Mouse (Mus musculus) retina, postnatal 1 day (tissue): ENCODE results near the gene Mapkapk2.

ENCODE experiments used
- DNase-seq: peaks from one replicate; pipeline ENCODE4 v3.0.0-alpha.2; 2012

Gene Mapkapk2

GRCm38 (mm10) chr1:131079762-131080161 is 17.9 kb downstream of the Mapkapk2 start:
- peak; percentile 45 for DNase-seq

DNA sequence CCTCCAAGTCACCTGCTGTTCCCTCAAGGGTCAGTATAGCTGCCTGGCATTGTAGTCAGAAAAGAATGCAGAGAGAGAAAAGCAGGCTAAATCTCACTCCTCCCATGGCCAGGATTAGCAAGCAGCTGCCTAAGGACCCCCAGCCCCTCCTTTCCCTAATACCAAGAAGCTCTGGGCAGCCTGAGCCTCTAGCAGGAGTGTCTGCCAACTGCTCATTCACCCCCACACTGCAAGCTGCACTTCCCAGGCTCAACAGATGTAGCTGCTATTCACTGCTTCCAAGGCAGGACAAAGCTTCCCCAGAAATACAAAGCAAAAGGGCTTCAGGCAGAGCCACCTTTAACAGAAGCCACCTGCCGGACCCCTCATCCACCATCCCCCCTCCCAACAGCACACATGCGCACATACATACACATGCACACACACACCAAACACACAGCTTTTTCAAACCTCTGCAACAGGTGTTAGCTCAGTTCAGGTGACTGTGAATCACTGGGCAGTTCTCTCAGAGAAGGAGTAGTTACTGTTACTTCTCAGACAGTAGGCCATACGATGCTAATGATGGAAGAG is 18.8 kb downstream of the Mapkapk2 start:
- DNase-seq = peak; percentile 91

DNA sequence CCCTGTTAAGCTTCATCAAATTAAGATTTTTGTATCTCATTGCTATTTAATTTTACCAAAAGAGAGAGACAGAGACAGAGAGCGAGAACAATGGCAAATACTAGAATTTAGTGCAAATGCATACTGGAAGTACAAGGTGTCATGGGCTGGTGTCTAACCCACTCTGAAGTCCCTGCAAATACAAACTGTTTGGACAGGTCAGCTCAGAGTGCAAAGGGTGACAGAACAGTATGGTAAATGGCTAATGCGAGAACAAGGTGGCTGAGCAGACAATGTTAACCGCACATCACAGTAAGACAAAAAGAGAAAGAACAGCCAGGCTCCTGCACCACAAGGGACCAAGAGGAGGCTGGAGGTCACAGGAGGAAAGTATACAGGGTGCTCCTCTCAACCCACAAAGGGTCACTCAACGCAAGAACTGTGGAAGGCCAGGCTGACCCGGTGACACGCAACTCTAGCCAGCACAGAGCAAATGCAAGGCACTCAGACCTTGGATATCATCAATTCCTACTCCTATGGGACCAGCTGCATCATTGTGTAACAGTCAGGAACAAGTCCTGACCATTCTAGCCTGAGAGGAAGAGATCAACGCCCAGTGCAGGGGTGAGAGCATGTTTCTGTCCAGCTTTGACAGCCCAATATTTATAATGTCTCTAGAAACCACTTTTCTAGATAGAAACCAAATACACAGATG is 22.4 kb downstream of the Mapkapk2 start:
- DNase-seq = no peak

- no peak for DNase-seq
Observed at GRCm38 (mm10) chr1:131074524-131074938, 23.1 kb downstream of the Mapkapk2 start.

- no peak for DNase-seq
Observed at GRCm38 (mm10) chr1:131072376-131072990, 25.1 kb downstream of the Mapkapk2 start.

DNA sequence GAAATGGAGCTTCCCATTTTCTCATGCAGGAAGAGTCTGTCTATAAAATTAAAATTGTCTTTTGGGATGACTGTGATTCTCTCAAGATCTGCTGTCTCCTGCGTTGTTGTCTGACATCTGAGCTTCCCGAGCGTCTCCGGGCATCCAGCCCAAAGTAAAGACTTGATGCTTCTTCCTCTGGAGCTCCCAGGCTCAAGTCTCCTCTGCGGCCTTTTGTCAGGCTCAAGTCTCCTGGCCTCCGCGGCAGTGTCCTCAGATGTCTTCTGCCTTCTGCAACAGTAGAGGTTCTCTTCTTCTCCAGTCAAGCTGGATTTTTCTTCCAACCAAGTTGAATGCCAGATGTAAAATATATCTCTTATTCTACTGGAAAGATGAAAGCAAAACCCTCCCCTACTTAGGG is 28.6 kb downstream of the Mapkapk2 start:
- DNase-seq = no peak

DNA sequence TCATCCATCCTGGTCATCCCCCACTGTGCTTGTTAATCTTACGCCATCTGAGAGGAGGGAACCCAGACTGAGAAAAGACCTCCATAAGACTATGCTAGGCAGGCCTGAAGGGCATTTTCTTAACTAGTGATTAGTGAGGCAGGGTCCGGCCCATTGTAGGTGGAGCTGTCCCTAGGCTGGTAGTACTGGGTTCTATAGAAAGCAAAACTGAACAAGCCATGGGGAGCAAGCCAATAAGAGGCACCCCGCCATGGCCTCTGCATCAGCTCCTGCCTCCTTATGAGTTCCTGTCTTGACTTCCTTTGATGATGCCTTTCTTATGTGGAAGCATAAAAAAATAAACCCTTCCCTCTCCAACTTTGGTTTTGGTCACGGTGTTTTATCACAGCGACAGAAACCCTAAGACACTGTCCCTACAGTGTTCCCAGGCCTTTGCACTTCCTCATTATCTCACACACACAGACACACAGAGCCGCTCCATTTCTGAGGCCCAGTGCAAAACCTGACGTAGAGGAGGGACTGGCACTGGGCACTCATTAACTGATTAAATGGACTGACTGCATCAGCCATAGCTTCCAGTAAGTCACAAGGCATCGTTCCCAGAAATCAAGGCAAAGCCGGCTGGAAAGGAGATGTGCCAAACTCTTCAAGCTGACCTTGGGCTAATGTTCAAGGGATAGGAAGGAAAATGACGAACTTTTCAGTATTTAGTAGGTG is 29.5 kb downstream of the Mapkapk2 start:
- no peak for DNase-seq

DNA sequence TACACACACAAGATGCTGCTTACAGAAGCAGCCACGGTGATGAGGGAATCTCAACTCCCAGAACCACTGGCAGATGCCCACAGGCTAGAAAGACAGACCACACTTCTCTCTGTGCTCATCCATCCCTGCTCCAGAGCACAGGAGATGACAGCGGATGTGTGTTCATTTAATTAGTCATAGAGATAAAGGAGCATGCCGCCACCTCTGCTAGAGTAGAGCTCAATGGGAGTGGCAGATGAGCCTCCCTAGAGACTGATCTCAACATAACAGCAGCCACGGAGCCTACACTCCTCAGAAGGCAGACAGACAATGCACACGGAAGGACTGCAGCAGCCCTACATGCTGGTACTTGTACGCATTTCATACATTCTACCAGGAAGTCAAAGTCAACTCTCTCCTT is 33.4 kb downstream of the Mapkapk2 start:
- DNase-seq = peak; percentile 55

- no peak for DNase-seq
Observed at GRCm38 (mm10) chr1:131062821-131063220, 34.8 kb downstream of the Mapkapk2 start.

GRCm38 (mm10) chr1:131061740-131062254 is 35.8 kb downstream of the Mapkapk2 start:
- DNase-seq = no peak

- peak; percentile 74 for DNase-seq
Observed at GRCm38 (mm10) chr1:131060290-131061253, 37.1 kb downstream of the Mapkapk2 start.

GRCm38 (mm10) chr1:131059841-131060240 is 37.8 kb downstream of the Mapkapk2 start:
- DNase-seq = no peak

- no peak for DNase-seq
Observed at GRCm38 (mm10) chr1:131059411-131059810, 38.2 kb downstream of the Mapkapk2 start.

- no peak for DNase-seq
Observed at GRCm38 (mm10) chr1:131058431-131058830, 39.2 kb downstream of the Mapkapk2 start.

DNA sequence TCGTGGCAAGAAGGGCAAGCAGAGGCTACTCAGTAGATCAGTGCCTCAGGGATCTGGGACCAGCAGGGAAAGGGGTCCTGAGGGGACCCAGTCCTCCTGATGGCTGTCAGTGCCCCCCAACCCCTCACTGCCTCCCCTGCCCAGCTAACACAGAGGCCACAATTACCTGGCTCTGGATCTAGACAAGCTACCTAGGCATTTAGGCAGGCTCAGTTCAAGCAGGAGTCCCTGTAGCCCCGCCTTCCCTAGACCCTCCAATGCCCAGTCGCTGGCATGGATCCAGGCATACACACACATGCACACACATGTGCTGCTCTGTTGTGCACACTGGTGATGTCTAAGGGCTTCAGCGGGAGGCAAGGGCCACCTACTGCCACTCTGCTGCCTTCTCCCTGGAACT is 43.4 kb downstream of the Mapkapk2 start:
- DNase-seq = no peak

GRCm38 (mm10) chr1:131053656-131054055 is 44.0 kb downstream of the Mapkapk2 start:
- DNase-seq = no peak

DNA sequence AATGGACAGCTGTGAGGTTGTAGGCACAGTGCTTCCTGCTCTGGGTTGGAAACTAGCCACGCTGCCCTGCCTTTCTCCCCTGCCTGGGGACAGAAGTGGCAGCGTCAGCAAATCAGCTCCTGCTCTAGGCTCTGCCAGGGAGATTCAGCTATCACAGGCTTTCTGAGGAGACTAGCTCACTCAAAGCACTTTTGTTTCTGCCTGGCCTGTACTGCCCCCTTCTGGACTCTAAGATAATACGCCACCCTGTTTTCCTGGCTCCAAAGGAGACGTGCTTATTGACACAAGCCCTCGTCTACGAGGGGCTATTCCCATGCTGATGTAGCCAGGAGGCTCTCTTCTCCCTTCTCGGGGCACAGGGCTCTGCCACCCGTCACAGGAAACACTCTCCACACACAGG is 44.4 kb downstream of the Mapkapk2 start:
- peak; percentile 92 for DNase-seq

DNA sequence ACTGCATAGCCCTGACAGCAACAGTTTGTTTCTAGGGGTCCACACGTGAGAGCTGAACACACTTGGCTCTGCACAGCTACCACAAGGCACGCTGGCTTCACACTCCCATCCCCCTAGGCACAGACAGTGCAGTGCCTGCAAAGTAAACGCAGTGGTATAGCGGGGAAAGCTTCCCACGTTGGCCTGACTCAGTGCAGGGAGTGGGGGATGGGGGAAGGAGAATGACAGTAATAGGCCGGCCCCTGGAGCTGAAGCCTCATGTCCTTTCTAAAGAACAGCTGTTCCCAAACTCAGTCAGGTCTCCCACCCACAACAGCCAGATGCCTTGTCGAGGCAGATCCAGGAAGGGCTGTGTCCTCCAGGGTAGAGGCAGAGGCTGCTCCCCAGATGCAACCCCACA is 46.6 kb downstream of the Mapkapk2 start:
- no peak for DNase-seq

DNA sequence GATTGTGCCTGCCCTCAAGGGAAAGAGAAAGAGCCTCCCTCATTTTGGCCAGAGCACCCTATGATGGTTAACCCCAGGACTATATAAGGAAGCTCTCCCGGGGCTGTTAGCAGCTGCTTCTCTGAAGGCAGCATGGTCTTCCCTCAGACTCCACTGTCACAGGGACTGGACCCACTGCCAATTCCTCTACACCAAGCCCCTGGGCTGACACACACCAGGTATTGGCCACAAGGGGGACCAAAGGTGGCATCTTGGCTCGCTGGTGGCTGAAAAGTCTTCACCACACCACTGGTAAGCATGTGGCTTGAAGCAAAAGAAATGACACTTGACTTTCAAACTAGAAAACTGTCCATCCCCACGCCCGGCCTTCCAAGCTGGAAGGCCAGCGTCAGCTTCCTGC is 47.0 kb downstream of the Mapkapk2 start:
- DNase-seq = no peak

DNA sequence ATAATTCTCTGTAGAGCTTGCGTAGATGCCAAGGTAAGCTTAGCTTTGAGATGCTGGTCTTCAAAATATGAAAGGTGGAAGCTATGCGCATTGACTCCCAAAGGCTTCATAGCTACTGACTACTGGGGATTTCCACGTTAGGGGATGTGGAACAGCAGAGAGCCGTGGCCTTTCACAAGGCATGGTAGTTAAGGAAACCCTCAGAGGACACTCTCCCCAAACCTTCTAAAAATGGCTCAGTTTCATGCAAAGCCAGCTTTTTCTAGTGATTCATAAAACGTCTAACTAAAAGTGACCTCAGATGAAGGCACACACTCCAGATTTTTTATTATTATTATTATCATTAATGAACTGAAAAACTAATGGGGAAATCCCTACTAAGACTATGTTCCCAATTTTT is 47.6 kb downstream of the Mapkapk2 start:
- no peak for DNase-seq

- DNase-seq = no peak
Observed at GRCm38 (mm10) chr1:131049361-131049806, 48.2 kb downstream of the Mapkapk2 start.

- DNase-seq = no peak
Observed at GRCm38 (mm10) chr1:131048946-131049345, 48.7 kb downstream of the Mapkapk2 start.
